Mouse (Mus musculus): ENCODE results near the gene Slc11a1. TPM values are rescaled to one million over a fixed set of nuclear protein-coding genes. Genes with fewer than 3 reads are reported as not detected.

The Slc11a1 gene
- polyA plus RNA-seq, 1 experiment from 2014 or later: 4.5 TPM

DNA sequence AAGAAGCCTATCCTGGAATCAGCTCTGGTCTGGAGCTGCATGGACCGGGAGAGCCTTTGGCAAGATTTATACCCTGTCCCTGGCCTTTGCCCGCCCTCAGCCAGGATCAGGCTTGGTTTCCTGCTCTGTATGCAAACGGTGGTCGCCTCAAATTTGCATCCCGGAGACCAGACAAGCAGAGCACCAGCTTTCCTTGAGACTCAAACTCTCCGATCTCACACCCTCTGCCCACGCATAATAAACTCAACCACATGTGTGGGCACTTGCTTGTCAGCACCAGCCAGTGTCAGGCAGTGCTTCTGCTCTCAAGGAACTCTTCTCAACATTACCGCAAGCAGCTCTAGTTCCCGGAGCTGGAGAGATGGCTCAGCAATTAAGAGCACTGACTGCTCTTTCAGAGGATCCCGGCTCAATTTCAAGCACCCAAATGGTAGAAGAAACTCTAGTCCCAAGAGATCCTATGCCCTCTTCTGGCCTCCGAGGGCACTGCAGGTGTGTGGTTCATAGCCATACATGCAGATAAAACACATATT is 23.0 kb downstream of the Slc11a1 start:
- Histone ChIP-seq H3K4me2 (peak overlapping the region; percentile 93), H3K27ac (peak overlapping the region; percentile 93), H3K9me3 (no peaks in the 10 kb centered on the region), H3K4me3 (peak overlapping the region; percentile 46), H3K27me3 (no peaks in the 10 kb centered on the region), H3K9ac (peak overlapping the region; percentile 52), H3K36me3 (peaks cover 21% of the 10 kb centered on the region), H3K4me1 (peaks cover 22% of the 10 kb centered on the region)
- ATAC-seq (ENCODE audit: borderline replicate concordance, extremely low read depth, low FRiP score, low TSS enrichment): peak; percentile 24
- 3% methylated on average over 11 of the region's 11 CpGs for WGBS

DNA sequence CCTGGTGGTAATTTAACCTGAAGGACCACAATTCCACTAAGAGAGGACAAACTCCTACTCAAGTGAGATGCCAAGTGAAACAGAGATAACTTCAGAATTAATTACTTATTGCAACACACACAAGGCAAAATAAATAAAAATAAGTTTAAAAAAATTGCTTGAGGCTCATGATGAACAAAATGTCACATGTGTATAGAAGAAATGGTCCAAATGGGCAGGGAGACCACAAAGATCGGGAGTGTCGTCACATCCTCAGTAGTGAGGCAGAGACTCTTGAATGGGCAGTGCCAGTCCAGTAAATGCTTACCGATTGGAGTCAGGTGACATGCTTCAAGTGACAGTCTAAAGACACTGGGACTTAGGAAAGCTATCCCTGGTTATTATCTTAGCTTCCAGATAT is 25.5 kb downstream of the Slc11a1 start:
- ATAC-seq (ENCODE audit: borderline replicate concordance, extremely low read depth, low FRiP score, low TSS enrichment): no peak
- Histone ChIP-seq H3K27ac (no peak overlapping the region), H3K4me2 (no peak overlapping the region), H3K4me3 (no peak overlapping the region), H3K9ac (no peak overlapping the region), H3K4me1 (0 out of 2 replicates have a peak, but pooled peaks cover 8% of the 10 kb centered on the region), H3K9me3 (no peaks in the 10 kb centered on the region), H3K36me3 (no peaks in the 10 kb centered on the region), H3K27me3 (no peaks in the 10 kb centered on the region)
- 69% methylated on average over 3 of the region's 3 CpGs for WGBS

DNA sequence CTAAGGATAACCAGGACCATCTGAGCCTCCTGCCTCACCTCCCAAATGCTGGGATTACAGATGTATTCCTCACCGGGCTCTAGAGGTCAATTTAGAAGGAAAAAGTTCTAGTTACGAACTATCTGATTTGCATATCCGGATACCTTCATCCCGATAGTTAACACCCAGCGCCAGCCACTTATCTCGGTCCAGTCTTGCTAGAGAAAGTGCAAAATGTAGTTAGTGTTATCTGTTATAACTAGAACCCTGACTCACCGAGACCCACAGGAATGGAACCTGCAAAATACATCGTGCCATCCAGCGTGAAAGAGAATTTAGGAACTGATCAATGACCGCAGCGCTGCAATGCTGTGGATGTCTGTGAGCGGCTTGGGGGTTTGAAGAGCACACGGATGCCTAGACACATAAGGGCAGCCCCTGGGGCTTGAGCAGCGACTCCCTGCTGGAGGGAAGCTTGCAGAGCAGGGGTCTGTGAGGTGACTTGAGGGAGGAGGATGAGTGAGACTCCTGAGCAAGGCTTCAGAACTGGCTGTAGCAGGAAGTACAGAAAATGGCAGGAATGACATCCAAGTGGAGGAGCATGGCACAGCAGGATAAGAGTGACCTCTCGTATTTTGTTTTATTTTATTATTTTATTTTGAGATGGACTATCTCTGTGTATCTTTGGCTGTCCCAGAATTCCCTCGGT is 26.2 kb downstream of the Slc11a1 start:
- Histone ChIP-seq H3K9me3 (no peaks in the 10 kb centered on the region), H3K27me3 (no peaks in the 10 kb centered on the region), H3K9ac (no peak overlapping the region), H3K27ac (no peak overlapping the region), H3K36me3 (no peaks in the 10 kb centered on the region), H3K4me2 (no peak overlapping the region), H3K4me1 (0 out of 2 replicates have a peak, but pooled peaks cover 8% of the 10 kb centered on the region), H3K4me3 (no peak overlapping the region)
- WGBS: 43% methylated on average over 16 of the region's 16 CpGs
- no peak for ATAC-seq (ENCODE audit: borderline replicate concordance, extremely low read depth, low FRiP score, low TSS enrichment)

DNA sequence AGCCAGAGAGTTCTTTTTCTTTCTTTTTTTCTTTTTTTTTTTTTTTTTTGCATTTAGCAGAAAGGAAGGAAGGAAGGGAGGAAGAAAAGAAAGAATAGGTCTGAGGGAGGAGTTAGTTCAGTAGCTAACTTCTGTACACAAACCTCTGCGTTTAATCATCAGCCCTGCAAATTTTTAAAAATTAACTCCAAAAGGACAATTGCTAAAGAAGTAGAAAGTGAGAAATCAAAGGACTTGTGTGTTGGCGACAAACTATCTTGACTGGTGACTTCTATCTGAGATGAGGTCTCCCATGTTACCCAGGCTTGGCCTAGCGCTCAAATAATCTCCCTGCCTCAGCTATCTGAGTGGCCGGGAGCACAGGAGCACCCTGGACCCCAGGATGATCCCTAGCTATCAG is 29.2 kb downstream of the Slc11a1 start:
- no peak overlapping the region for H3K4me3 ChIP-seq
- no peak for ATAC-seq (ENCODE audit: borderline replicate concordance, extremely low read depth, low FRiP score, low TSS enrichment)

DNA sequence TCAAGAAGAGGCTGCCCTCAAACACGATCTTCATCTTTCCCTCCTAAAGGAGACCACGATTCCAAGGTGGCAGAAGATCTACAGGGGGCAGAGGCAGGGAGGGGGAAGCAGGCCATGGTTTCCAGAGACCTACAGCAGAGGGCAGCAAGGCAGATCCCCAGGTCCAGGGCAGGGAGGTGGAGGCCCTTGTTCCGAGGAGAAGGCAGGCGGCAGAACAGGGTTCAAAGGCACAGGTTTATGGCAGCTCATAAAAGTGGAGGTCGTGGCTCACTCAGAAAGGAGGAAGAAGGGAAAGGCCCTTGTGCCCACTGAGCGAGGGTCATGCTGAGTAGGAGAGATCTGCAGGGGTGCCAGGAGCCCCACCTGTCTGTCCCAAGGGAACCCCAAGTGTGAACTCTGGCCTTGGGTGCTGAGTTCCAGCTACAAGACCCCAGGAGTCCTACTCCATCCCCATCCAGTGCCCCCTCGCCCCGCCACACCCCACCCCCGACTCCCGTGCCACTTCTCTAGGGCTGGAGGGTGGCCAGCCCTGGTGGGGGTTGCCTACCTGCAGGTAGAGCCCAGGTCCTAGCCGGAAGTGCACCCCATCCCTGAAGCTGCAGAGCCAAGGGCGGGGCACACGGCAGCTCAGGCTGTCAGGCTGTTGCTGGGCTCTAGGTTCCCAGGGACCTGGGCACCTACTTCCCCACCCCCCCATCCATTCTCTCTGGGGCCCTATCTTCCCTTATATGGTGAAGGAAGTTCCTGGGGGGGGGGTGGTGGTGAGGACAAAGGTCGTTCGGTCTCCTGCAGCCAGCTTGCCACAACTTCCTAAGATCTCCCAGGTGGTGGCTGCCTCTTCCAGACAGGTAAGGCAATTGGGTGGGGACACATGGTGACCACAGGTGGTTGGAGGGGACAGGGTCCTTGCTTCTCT is 33.9 kb downstream of the Slc11a1 start, which contains the start of gene Vil1:
TSS of gene Vil1 (plus strand) at position 788 of the 916 bp plus-strand sequence.
- H3K4me1 ChIP-seq: no peaks in the 10 kb centered on the region
- 50% methylated on average over 15 of the region's 15 CpGs for WGBS
- no peaks in the 10 kb centered on the region for H3K36me3 ChIP-seq
- ATAC-seq (ENCODE audit: borderline replicate concordance, extremely low read depth, low FRiP score, low TSS enrichment): no peak
- no peak within 1 kb of the TSS for H3K4me3 ChIP-seq
- H3K9me3 ChIP-seq: no peaks in the 10 kb centered on the region
- no peak within 1 kb of the TSS for H3K27ac ChIP-seq
- no peak within 1 kb of the TSS for H3K4me2 ChIP-seq
- H3K27me3 ChIP-seq: no peaks in the 10 kb centered on the region
- no peak within 1 kb of the TSS for H3K9ac ChIP-seq

More for the DNA sequence above, 29.2 kb downstream of the Slc11a1 start:
- Histone ChIP-seq H3K36me3 (no peaks in the 10 kb centered on the region), H3K27me3 (no peaks in the 10 kb centered on the region), H3K9ac (no peak overlapping the region), H3K4me2 (no peak overlapping the region), H3K27ac (no peak overlapping the region), H3K4me1 (no peaks in the 10 kb centered on the region), H3K9me3 (no peaks in the 10 kb centered on the region)
- 78% methylated on average over 4 of the region's 4 CpGs for WGBS

DNA sequence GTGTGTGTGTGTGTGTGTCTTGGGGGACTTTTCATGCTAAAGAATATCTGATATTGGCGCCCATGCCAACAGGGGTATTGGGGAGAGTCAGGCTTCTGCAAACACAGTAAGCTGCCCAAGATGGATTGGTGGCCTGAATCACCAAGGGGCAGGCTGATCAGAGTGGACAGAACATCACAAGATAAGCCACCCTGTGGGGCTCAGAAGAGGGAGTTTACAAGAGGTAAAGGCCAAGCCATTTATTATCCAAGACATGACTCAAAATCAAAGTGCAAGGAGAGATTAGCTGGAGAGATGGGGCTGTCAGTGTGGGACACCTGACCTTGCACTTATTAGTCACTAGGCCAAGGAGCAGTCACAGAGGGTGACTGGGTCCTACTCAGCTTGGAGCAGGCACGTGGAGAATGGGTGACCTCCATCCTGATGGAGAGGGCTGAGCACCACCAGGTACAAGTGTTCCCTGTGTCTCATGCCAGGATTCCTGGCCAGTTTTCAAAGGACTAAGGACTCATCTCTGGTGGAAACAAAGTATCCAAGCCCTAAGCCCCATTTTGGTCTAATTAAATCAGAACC is 36.8 kb downstream of the Slc11a1 start:
- H3K36me3 ChIP-seq: no peaks in the 10 kb centered on the region
- no peaks in the 10 kb centered on the region for H3K27me3 ChIP-seq
- H3K9ac ChIP-seq: no peak overlapping the region
- H3K4me2 ChIP-seq: no peak overlapping the region
- WGBS: 56% methylated on average over 2 of the region's 2 CpGs
- no peaks in the 10 kb centered on the region for H3K9me3 ChIP-seq
- H3K27ac ChIP-seq: no peak overlapping the region
- H3K4me3 ChIP-seq: no peak overlapping the region
- no peaks in the 10 kb centered on the region for H3K4me1 ChIP-seq
- no peak for ATAC-seq (ENCODE audit: borderline replicate concordance, extremely low read depth, low FRiP score, low TSS enrichment)

DNA sequence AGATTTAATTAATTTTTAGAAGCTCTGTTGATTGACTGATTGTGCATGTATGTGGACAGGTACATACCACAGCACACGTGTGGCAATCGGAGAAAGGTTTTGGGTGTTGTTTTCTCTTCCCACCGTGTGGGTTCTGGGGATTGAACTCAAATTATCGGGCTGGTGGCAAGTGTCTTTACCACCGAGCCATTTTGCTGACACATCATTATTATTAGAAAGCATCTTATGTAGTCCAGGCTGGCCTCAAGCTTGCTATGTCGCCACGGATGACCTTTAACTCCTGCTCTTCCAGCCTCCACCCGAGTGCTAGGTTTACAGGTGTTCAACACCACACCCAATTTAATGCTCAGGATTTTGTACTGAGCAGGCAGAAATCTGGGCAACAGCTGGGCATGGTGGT is 37.7 kb downstream of the Slc11a1 start:
- no peak overlapping the region for H3K27ac ChIP-seq
- 71% methylated on average over 8 of the region's 8 CpGs for WGBS
- ATAC-seq (ENCODE audit: borderline replicate concordance, extremely low read depth, low FRiP score, low TSS enrichment): no peak
- H3K27me3 ChIP-seq: no peaks in the 10 kb centered on the region
- H3K4me3 ChIP-seq: no peak overlapping the region
- H3K4me1 ChIP-seq: no peaks in the 10 kb centered on the region
- no peak overlapping the region for H3K4me2 ChIP-seq
- H3K36me3 ChIP-seq: no peaks in the 10 kb centered on the region
- H3K9ac ChIP-seq: no peak overlapping the region
- H3K9me3 ChIP-seq: no peaks in the 10 kb centered on the region

DNA sequence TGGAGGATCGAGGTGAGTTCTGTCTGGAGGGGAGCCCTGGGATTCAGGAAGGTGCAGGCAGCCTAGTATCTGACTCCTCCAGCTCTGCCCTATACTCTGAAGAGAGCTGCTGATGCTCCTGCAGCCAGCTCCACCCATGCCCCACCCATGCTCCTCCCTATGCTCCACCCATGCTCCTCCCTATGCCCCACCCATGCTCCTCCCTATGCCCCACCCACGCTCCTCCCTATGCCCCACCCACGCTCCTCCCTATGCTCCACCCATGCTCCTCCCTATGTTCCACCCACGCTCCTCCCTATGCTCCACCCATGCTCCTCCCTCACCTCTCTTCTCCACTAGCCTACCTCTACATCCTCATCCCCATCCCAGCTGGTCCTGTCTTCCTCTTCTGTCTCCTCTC is 40.1 kb downstream of the Slc11a1 start:
- H3K4me2 ChIP-seq: no peak overlapping the region
- H3K9ac ChIP-seq: no peak overlapping the region
- WGBS: 46% methylated on average over 3 of the region's 4 CpGs
- no peaks in the 10 kb centered on the region for H3K9me3 ChIP-seq
- H3K27ac ChIP-seq: no peak overlapping the region
- H3K4me3 ChIP-seq: no peak overlapping the region
- no peaks in the 10 kb centered on the region for H3K4me1 ChIP-seq
- no peaks in the 10 kb centered on the region for H3K36me3 ChIP-seq
- ATAC-seq (ENCODE audit: borderline replicate concordance, extremely low read depth, low FRiP score, low TSS enrichment): 0 out of 2 replicates have a peak, but pooled peaks have one; percentile 46
- H3K27me3 ChIP-seq: no peaks in the 10 kb centered on the region

DNA sequence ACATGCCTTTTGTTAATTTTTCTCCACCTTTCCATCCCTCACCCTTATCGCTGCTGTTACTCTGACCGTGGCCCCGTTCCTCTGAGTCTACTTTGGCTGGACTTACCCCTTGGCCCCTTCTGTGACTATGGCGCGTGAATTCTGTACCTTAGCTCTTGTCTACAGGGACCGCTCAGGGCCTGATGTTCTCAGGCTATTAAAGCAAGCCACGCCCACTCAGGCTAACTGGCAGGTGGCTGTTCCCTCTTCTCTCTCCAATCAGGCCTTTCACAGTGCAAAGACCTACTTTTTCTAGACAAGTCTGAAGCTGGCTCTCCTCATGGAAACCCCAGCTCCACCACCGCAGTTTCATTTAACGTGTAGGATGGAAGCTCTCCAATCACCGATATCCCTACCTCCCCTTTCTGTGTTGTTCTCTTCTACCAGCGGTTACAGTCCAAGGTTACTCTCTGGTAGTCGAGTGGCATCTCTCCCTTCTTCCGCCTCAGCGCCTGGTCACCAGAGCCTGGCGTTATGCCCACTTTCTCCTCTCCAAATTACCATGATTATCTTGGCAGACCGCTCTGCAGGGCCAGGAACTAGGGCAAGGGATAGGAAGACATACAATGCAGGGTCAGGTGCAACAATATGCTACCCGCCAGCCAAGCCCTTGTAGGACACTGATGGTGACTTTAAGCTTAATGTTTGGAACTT is 43.9 kb downstream of the Slc11a1 start:
- 72% methylated on average over 17 of the region's 17 CpGs for WGBS
- Histone ChIP-seq H3K9me3 (no peaks in the 10 kb centered on the region), H3K4me2 (no peak overlapping the region), H3K27ac (no peak overlapping the region), H3K4me1 (no peaks in the 10 kb centered on the region; the same call in 1 of the 2 replicates), H3K9ac (no peak overlapping the region), H3K36me3 (no peaks in the 10 kb centered on the region), H3K27me3 (no peaks in the 10 kb centered on the region), H3K4me3 (no peak overlapping the region)
- ATAC-seq (ENCODE audit: borderline replicate concordance, extremely low read depth, low FRiP score, low TSS enrichment): no peak

DNA sequence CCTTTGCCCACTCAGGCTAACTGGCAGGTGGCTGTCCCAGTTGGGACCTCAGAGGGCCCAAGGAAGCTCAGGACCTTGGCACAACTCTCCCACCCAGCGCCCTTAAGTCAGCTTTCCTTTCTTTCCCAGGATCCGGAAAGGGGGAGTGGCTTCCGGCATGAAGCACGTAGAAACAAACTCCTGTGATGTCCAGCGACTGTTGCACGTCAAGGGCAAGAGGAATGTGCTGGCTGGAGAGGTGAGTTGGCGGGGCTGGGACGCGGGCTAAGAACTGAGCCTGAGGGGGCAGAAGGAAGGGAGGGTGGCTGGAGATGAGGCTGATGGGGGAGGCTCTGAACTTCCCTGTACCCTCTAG is 44.4 kb downstream of the Slc11a1 start:
- H3K27me3 ChIP-seq: no peaks in the 10 kb centered on the region
- no peaks in the 10 kb centered on the region; the same call in 1 of the 2 replicates for H3K4me1 ChIP-seq
- no peak overlapping the region for H3K9ac ChIP-seq
- 45% methylated on average over 9 of the region's 9 CpGs for WGBS
- H3K9me3 ChIP-seq: no peaks in the 10 kb centered on the region
- H3K36me3 ChIP-seq: no peaks in the 10 kb centered on the region
- H3K27ac ChIP-seq: no peak overlapping the region
- H3K4me2 ChIP-seq: no peak overlapping the region
- no peak overlapping the region for H3K4me3 ChIP-seq
- ATAC-seq (ENCODE audit: borderline replicate concordance, extremely low read depth, low FRiP score, low TSS enrichment): no peak

DNA sequence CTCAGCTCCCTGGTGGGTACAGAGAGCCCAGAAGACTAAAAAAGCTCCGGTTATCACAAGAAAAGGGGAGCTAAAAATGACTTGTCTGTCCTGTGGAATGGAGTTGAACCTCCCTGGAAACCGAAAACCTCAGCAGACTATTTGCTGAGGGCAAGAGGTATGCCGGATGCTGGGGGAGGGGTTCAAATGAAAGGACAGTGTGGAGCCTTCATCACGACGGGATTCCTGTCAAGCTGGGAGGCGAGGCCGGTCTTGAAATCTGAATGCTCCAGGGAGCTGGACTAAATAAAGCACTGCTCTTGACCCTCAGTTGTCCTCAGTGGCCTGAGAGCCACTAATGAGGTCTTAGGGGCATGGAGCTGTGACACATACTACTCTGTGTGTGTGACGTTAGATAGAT is 48.2 kb downstream of the Slc11a1 start:
- Histone ChIP-seq H3K27ac (no peak overlapping the region), H3K4me1 (no peaks in the 10 kb centered on the region; the same call in 1 of the 2 replicates), H3K36me3 (no peaks in the 10 kb centered on the region), H3K9me3 (no peaks in the 10 kb centered on the region), H3K4me3 (no peak overlapping the region), H3K27me3 (no peaks in the 10 kb centered on the region), H3K4me2 (no peak overlapping the region), H3K9ac (no peak overlapping the region)
- WGBS: 24% methylated on average over 8 of the region's 8 CpGs
- no peak for ATAC-seq (ENCODE audit: borderline replicate concordance, extremely low read depth, low FRiP score, low TSS enrichment)

Data from lung, embryonic 15.5 days (tissue).